Mouse (Mus musculus) fibroblast of lung, adult 2 months (primary cell): ENCODE results near the gene Thbs2.

Source experiments
- DNase-seq: peaks from one replicate; pipeline ENCODE4 v3.0.0-alpha.2; 2011; ENCODE audit warnings: low read depth

Thbs2 gene

DNA sequence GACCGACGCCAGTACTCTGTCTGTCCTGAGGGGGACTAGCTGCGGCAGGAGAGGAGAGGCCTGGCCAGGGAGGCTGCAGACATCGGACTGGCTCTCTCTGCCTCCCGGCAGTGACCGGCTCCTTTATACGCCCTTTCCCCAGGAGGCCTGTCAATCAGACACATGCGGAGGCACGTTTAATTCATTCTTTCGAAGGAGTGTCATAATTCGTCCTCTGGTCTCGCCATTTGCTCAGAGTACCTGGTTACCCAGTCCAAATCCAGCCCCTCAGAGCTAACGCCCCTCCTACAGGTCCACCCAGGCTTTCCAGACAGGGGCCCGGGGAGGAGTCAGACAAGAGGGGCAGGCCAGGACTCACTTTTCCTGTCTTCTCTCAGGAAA, at the start of gene Thbs2:
TSS of gene Thbs2 (minus strand) at position 242 of the 381 bp plus-strand sequence.
- DNase-seq: peak; percentile 72

DNA sequence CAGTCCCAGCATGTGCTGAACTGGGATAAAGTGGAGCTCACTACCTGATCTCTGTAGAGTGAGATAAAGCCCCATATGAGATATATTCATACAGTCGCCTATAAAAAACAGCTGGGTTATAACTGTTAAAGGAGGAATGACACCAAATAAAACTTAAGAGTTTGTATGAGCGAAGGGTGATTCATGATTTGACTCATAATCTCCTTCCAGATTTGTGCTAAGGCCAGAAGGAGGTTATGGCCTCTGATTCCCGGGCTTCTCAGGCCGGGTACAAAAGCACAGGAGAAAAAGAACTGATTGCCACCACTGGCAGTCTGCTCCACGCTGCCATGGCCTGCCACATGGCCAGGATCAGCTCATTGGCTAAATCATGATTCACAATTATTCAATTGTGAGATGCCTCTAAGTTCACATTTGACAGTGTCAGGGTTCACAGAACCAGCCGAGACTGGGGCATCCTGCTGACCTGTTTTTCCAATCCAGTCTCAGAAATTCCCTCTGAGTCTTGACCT, 41.5 kb upstream of the Thbs2 start:
- no peak for DNase-seq

DNA sequence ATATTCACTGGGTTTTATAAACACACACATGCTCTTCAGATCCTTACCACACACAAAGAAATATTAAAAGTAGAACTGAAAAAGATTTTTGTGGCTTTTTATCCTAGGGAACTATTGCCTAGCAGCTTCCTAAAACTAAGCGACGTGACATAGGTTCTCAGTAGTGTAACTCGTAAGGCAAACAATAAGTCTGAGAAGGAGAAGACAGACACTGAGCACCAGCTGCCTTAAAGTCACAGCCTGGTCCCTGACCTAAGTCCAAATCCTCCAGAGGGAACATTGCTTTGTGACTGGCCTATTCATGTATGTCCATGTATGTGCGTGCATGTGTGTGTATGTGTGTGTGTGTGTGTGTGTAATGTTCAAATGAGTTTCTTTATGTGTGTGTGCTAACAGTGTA, 40.3 kb upstream of the Thbs2 start:
- DNase-seq: no peak

DNA sequence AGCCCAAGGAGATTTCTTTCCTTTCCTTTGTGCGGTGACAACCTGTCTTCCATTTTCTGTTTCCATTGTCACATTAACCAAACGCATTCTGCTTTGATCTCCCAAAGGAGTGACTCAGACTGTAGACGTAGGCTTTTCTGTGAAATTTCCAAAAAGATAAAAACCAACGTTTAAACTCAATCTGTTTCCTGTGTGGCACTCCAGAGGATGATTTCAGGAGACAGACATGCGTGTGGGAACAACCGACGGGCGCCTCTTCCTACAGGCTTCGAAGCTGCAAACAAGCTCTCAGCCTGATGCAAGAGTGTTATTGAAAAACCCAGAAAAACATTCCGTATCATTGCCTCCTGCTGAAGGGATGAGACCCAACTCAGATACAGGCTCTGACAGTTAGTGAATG, 39.9 kb upstream of the Thbs2 start:
- DNase-seq: no peak

DNA sequence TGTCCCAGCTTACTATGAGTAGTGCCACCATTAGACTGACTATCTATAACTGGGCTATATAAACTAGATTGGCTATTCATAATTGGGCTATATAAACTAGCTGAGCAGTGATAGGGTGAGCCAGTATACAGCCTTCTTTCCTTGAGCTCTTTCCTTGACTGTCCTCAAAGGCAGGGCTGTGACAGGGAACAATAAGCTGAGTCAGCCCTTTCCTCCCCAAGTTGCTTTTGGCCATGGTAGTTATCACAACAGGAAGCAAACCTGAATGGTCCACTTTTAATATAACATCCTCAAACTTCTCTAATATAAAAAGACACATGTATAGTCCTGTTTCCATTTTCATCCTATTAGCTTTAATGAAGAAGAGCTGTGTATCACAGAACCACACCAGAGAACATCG, 39.0 kb upstream of the Thbs2 start:
- DNase-seq: no peak

DNA sequence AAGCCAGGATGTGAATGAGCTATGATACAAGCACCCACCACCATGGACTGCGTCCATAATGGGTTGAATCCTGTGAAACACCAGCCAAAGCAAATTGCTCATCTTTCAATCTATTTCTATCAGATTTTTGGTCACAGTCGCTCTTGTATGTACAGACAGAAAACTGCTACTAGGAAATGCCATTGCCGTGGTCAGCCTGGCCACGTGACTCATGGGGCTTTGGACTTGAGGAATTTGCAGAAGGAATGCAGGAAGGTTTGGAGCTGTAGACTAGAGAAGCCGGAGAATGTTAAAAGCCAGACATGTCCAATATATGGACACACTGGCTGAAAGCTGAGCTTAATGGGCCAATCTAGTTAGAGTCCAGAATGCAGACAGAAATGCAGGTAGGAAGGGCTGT, 36.6 kb upstream of the Thbs2 start:
- DNase-seq: no peak

DNA sequence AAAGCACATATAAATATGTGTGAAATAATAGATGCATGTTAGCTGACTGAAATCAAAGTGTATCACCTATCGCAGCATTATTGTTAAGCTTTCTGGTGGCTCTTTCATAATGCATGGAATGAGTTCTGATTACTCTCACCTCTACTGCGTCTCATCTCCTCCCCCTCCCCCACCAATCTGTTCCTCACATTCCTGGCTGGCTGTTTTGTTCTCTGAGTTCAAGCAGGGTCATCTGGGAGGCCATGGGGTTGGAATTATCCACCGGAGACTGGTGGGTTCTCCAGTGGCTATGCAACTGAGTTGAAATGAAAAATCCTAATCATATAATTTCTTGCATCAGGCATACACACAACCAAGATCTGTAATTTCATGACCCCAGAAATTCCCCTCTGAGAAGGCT, 33.4 kb upstream of the Thbs2 start:
- DNase-seq: no peak

DNA sequence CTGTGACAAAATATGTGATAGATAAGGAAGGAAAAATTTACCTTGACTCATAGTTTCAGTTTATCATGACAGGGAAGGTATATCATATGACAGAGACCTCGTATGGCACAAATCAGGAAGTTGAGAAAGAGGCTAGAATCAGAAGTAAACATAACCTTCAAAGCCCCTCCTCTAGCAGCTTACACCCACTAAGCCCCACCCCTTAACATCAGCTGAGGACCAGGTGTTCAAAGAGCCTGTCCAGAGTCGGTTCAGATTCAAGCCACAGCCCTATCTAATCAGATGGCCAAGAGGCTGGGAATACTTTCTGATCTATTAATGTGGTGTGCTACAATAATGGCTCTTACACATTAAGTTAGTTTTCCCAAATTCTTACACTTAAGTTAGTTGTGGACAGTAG, 30.8 kb upstream of the Thbs2 start:
- DNase-seq: no peak

DNA sequence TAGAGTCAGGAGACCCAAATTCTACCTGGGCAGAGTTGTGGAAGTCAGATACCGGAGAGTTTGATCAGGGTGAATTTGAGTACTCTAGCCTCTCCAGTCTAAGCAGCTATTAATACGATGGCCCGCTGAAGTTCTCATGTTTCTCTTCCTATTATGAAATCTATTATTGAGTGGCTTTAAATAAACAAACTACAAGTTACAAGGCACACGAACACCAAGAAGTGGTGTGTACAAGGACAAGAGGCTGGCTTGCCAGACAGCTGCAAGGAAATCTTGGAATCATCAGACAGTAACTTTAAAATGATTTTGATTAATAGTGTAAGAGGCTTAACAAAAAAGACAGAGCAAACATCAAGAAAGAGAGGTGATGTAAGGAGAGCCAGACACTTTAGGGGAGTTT, 27.3 kb upstream of the Thbs2 start:
- DNase-seq: no peak

DNA sequence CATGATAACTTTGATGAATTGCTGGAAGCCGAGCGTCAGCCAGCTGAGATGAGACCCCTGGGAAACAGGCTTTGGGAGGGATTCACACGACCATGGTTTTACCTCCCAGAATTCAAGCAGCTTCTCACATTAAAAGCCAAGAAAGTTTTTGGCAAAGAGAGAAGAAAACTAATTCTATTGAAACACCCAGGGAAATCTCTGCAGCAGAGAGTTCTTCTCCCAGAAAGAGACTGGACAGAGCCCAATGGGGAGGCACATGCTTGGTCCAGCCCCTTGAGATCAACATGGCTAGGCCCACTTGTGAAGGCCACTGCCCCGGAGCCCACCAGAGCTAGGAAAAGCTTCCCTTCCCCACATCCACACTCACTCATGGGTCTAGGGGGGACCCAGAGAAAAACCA, 26.9 kb upstream of the Thbs2 start:
- DNase-seq: no peak

DNA sequence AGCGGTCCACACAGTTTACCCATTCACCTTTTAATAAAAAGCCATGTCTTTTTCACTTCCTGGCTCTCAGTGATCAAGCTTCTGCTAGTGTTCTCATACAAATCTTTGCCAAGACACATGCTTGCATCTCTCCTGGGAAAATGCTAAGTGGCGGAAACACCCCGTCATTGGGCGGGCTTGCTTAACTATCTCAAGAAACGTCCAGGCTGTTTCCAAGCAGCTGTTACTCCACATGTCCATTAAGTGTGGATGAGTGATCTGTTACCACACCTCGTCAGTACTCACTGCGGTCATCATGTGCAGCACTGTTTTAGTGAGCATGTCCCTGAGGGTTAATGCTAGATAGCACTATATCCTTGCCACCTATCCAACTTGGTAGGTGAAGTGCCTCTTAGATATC, 26.2 kb upstream of the Thbs2 start:
- no peak for DNase-seq

DNA sequence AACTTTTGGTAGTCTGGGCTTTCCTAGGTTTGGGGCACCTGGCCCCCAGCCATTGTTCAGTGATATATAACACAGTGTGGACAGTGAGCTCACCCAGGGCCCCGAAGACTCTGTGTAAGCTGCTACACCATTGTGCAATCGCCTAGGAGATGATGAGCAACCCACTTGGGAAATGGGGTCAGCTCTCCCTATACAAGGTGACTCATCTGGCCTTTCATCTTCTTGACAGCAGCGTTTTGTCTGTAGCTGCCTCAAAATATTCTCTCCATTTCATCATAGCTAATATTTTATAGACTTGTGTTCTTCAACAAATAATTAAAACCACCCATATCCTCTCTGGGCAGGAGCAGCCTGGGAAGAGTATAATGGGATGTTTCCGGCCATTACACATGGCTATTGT, 24.8 kb upstream of the Thbs2 start:
- no peak for DNase-seq

DNA sequence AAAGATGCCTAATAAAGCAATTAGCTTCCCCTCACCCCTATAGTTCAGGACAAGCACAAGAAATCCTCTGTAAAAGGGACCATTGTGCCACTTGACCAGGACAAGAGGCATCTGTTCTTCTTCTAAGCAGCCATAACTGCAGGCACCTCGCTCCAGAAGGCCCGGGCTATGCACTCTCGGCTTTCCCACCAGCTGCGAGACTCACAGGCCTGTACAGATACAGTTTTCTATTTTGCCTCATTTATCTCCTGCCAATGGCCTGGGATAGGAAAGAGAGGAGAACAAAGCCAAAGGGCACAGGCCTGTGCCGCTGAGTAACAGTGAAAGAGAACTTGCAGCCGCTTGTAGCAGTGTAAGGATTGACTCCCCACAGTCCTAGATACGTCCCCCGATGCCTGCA, 20.7 kb upstream of the Thbs2 start:
- DNase-seq: no peak

DNA sequence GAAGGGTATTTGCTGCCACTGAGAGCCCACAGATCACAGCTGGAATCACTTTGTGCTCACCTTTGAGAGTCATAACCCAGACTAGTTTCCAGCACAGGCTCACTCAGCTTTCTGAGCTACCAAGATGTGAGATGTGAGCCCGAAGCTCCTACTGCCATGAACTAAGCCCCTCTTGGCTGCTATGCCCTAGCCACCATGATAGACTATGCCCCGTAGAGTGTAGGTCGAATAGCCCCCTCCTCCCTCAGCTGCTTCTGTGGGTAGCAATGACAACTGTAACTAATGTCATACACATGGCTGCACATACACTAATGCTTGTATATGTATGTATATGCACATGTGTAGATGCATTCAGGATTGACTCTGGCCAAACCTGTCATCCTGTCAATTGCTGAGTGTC, 20.3 kb upstream of the Thbs2 start:
- no peak for DNase-seq

DNA sequence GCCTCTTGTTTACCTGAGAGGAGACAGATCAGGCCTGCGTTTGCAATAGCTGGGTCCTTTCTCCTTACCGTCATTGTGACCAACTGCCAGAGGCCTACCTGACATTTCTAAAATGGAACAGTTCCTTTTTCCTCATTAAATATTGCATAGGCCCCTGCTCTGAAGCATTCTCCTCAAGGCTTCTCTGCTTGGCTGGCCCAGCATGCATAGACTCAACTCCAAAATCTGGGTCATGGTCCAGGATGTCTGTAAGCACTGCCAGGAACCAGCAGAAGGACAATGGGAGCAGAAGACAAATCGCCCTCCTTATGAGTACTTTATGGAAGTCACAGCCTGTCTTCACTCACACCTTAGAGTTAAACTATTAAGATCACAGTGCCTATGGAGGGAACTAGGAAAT, 17.7 kb upstream of the Thbs2 start:
- no peak for DNase-seq

DNA sequence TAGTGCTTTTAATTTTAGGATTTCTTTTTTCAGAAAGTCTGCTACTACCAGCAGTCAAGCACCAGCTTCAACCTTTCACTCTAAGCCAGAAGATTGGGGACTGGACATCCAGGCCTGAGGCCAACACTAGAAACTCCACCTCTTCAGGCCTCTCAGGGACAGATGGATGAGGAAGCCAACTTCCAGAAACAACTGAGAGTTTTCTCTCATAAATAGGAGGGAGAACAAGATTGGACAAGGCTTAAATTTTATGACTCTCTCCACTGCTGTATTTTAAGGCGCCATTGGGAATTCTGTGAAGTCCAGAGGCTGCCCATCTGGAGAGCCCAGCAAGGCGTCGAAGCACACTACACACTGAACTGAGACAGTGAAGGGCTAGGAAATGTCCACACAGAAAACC, 17.0 kb upstream of the Thbs2 start:
- no peak for DNase-seq

DNA sequence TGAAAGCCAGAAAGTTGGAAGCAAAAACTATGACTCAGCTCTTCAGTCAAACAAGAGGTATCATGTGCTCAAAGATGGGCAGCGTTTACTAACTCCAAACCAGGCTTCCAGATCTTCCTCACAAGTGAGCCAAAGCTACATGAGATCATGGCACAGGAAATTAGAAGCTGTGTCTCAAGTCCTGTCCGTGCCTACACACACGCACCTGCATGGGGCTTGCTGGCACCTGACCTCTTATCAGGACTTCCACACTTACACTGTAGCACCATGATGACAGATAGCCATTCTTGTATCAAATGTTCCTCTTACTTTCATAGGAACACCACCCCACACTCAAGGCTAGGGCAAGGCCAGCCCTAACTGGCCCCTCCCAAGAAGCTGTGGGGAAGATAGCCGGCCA, 12.0 kb upstream of the Thbs2 start:
- DNase-seq: no peak

DNA sequence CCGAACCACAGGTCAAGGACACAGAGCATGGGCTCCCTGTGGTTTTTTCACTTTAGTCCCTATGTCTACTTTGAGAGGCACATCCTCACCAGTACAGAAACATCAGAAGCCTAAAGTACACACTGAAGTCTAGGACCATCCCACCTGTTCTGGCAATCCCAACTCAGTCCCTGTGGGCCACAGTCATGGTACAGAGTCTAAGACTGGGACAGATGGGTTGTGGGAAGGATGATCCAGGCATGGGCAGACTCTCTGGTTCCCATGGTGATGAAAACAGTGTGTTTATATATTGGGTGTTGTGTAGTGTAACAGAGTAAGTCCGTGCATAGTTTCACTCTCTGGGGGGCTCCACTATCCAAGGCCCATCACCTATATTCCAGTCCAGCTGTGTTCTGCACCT, 11.4 kb upstream of the Thbs2 start:
- no peak for DNase-seq

DNA sequence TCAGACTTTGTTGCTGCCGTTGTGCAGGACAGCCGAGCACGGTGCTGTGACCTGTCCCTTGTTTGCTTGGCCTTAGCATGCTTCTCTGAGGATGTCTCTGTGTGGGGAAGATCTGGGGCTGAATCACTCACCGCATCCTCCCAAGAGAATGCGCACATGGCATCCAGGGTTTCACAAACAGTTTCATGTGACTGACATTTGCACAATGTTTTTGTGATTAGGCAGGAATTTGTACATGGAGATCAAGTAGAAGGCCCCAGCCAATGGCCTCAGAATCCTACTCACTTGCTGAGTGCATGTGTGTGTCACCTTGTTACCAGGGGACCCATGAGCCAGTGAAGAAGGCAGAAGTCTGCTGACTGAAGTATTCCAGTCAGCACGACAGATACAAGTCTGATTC, 9.7 kb upstream of the Thbs2 start:
- no peak for DNase-seq

DNA sequence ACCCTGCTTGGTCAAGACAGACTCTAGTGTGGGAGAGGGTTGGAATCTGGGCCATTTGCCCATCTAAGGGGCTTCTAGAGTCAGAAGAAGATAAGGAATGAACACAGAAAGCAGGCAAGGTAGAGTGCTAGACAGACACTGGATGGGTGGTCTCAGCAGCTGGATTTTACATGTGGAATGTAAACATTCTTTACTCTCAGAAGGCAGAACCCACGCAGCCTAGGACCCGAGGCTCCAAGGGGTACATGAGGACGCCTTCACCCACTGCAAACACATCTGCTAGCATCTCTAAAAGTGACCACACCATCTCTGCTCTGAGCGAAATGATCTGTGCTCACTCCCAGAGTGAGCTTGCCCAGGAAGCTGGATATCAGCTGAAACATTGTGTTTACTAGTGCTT, 9.2 kb upstream of the Thbs2 start:
- no peak for DNase-seq

DNA sequence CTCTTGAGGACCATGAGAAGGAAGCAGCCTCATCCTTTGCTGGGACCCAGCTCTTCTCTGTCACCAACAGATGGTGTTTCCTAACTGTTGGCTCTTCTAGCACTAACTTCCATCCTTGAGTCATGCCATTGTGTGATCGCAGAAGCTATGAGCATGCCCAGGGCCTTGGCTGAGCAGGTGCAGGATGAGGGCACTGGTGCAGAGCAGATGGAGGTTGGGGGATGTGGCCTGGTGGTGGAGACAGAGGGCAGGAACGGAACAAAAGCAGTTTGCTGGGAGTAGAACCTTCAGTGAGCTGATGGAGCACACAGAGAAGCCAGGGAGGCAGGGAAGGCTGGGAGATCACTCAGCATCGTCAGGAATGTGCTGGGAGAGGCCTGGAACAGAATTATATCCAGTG, 8.7 kb upstream of the Thbs2 start:
- no peak for DNase-seq

DNA sequence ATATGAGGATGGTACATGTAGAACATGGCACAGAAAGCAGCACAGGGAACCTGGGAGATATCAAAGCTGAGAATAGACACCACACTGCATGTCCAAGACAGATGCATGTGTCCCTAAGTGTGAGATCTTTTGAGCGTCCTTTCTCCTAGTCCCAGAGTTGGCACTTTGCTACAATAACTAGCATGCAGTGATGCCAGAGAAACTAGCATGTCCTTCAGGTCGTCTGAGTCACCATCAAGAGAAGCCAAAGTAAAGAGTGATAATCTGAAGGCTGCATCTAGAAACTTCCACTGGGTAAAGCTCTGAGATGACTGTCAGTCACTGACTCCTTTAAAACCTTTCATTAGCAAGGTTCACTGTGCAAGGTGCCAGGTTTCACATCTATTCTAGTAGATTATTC, 7.9 kb upstream of the Thbs2 start:
- DNase-seq: no peak

DNA sequence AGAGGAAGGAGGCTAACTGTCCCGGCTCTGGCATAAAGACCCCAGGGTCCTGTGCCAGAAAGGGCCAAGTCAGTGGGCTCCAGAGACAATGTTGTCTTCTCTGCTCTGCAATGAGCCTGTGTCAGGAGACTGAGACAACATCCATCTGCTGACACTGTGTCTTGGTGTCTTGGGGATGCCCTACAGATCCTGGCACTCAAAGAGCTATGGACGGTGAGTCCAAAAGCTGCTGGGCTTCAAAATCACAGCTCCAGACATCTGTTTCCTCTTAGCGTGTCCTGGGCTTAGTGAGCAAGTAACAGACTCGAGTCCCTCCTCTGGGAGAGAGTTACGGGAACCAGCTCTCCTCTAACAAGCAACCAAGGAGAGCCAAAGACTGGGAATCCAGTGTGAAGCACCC, 6.2 kb upstream of the Thbs2 start:
- no peak for DNase-seq

DNA sequence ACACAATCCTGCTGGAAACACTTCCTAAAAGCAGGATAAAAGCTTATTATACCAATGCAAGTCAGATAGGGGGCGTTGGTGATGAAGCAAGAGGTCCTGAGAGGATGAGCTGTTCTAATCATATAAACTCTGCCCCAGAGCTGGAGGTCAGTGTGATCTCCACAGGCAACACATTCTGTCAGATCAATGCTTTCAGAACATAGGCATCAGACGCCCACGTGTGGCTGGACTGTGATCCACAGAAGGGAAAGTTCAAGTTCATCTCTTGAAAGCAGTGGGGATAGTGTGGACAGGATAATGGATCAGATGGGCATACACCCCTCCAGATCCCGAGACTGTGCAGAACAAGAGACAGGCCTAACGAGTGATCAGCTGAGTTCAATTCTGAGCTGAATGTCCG, 4.2 kb upstream of the Thbs2 start:
- DNase-seq: no peak

DNA sequence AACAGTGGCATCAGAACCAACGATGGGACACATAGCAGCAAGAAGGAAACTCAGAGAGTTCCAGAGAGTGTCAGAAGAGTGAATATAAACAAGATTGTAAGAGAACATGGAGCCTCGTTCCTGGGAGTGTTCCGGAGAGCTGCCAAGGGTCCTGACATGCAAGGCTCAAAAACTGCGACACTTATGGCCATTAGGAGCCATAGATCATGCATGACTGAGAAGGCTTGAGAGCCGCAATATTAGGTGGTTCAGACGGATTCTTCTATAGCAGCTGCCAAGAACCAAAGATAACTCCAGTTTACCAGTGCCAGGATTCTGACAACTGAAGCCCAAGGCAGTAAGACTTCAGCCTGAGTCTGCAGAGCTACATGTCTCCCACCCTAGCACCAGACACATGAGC, 3.1 kb upstream of the Thbs2 start:
- no peak for DNase-seq
